Mouse (Mus musculus): ENCODE data around the gene Prpf4. TPM values are rescaled to one million over a fixed set of nuclear protein-coding genes. Genes with fewer than 3 reads are reported as not detected.
A peak's percentile ranks its signal among the peaks of the same experiment; 100 is the strongest.

Gene Prpf4
- polyA plus RNA-seq, 1 experiment from 2014 or later, result 30.1 TPM

GRCm38 (mm10) chr4:62391892-62392291 lies 16.7 kb upstream of the Prpf4 start:
- no peak for ATAC-seq (ENCODE audit: insufficient number of reproducible peaks, insufficient read depth, low FRiP score, low TSS enrichment)
- no peaks in the 10 kb centered on the region for H3K4me1 ChIP-seq
- H3K9ac ChIP-seq, result no peak overlapping the region
- no peaks in the 10 kb centered on the region for H3K27me3 ChIP-seq
- peaks cover 58% of the 10 kb centered on the region for H3K36me3 ChIP-seq
- H3K4me2 ChIP-seq (replicated peaks), result no peak overlapping the region
- H3K9me3 ChIP-seq, result no peaks in the 10 kb centered on the region
- 84% methylated on average over 7 of the region's 7 CpGs for WGBS
- H3K4me3 ChIP-seq, result no peak overlapping the region
- no peak overlapping the region for H3K27ac ChIP-seq

- no peak overlapping the region for H3K4me3 ChIP-seq
- no peaks in the 10 kb centered on the region for H3K9me3 ChIP-seq
- 64% methylated on average over 6 of the region's 6 CpGs for WGBS
- no peak for ATAC-seq (ENCODE audit: insufficient number of reproducible peaks, insufficient read depth, low FRiP score, low TSS enrichment)
- no peaks in the 10 kb centered on the region for H3K27me3 ChIP-seq
- no peak overlapping the region for H3K4me2 ChIP-seq (replicated peaks)
- no peak overlapping the region for H3K27ac ChIP-seq
- H3K9ac ChIP-seq, result no peak overlapping the region
- no peaks in the 10 kb centered on the region for H3K4me1 ChIP-seq
- H3K36me3 ChIP-seq, result peaks cover 62% of the 10 kb centered on the region
Observed at GRCm38 (mm10) chr4:62393459-62393858, 15.1 kb upstream of the Prpf4 start.

GRCm38 (mm10) chr4:62395806-62396205 lies 12.8 kb upstream of the Prpf4 start:
- 79% methylated on average over 1 of the region's 1 CpGs for WGBS
- no peaks in the 10 kb centered on the region for H3K27me3 ChIP-seq
- ATAC-seq (ENCODE audit: insufficient number of reproducible peaks, insufficient read depth, low FRiP score, low TSS enrichment), result no peak
- no peak overlapping the region for H3K4me2 ChIP-seq (replicated peaks)
- H3K36me3 ChIP-seq, result peaks cover 71% of the 10 kb centered on the region
- no peaks in the 10 kb centered on the region for H3K9me3 ChIP-seq
- H3K4me3 ChIP-seq, result no peak overlapping the region
- H3K27ac ChIP-seq, result no peak overlapping the region
- no peaks in the 10 kb centered on the region for H3K4me1 ChIP-seq
- H3K9ac ChIP-seq, result no peak overlapping the region

DNA sequence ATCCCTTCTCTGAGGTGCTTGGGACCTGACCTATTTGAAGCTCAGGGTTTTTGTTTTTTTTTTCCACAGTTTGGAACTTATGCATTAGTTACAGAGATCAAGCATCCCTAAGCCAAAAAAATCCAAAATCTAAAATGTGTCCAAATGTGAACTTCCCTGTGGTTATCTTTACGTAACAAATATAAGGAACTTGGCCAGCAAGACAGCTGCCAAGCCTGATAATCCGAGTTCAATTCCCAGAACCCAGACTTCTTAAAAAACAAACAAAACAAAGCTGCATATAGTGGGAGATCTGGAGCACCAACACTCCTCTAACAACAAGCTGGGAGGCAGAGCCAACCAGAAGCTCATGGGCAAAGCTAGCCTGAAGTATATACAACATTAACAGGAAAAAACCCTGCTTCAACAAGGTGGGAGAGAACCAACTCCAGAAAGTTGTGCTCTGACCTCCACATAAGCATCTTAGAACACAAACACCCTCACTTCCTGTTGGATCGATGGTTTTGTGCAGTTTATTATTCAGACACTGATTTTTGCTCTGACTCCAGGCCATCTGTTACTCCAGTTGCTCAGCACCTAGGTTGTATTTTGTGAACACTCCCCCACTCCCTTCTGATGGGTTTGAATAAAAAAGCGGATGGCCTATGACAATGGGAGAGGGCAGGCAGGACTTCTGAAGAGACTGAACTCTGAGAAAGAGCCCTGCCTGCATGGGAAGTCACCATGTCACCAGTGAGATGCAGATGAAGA lies 10.8 kb upstream of the Prpf4 start:
- no peak overlapping the region for H3K27ac ChIP-seq
- no peak overlapping the region for H3K9ac ChIP-seq
- no peak overlapping the region for H3K4me2 ChIP-seq (replicated peaks)
- 93% methylated on average over 4 of the region's 4 CpGs for WGBS
- no peak for ATAC-seq (ENCODE audit: insufficient number of reproducible peaks, insufficient read depth, low FRiP score, low TSS enrichment)
- no peaks in the 10 kb centered on the region for H3K27me3 ChIP-seq
- no peak overlapping the region for H3K4me3 ChIP-seq
- H3K9me3 ChIP-seq, result no peaks in the 10 kb centered on the region
- H3K36me3 ChIP-seq, result peaks cover 74% of the 10 kb centered on the region
- no peaks in the 10 kb centered on the region for H3K4me1 ChIP-seq

DNA sequence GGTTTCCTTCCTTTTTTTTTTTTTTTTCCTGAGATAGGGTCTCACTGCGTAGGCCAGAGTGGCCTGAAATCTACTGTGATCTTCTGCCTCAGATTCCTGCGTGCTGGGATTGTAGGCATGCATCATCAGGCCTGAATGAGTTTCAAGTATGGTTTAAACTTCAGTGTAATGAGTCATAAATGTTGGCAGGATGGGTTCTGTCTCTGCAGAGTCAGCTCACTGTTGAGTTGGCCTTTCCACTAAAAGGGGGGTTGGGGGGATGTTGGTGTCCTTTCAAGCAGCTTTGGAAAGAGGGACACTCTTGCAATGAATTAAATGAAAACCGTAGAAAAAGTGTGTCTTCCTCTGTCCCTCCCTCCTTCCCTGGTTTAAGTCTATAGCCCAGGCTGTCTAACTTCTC lies 9.6 kb upstream of the Prpf4 start:
- no peak for ATAC-seq (ENCODE audit: insufficient number of reproducible peaks, insufficient read depth, low FRiP score, low TSS enrichment)
- Histone ChIP-seq H3K27ac (no peak overlapping the region), H3K4me3 (no peak overlapping the region), H3K27me3 (no peaks in the 10 kb centered on the region), H3K9me3 (no peaks in the 10 kb centered on the region), H3K36me3 (peaks cover 74% of the 10 kb centered on the region), H3K9ac (no peak overlapping the region), H3K4me1 (no peaks in the 10 kb centered on the region), H3K4me2 (replicated peaks) (no peak overlapping the region)
- WGBS, result 96% methylated on average over 3 of the region's 3 CpGs

- WGBS, result 90% methylated on average over 4 of the region's 4 CpGs
- ATAC-seq (ENCODE audit: insufficient number of reproducible peaks, insufficient read depth, low FRiP score, low TSS enrichment), result no peak
- no peaks in the 10 kb centered on the region for H3K27me3 ChIP-seq
- no peak overlapping the region for H3K27ac ChIP-seq
- H3K9ac ChIP-seq, result no peak overlapping the region
- H3K9me3 ChIP-seq, result no peaks in the 10 kb centered on the region
- H3K4me3 ChIP-seq, result no peak overlapping the region
- peaks cover 26% of the 10 kb centered on the region for H3K4me1 ChIP-seq
- H3K4me2 ChIP-seq (replicated peaks), result no peak overlapping the region; the same call in 1 of the 2 replicates
- H3K36me3 ChIP-seq, result peaks cover 25% of the 10 kb centered on the region
Observed at GRCm38 (mm10) chr4:62406133-62406532, 2.5 kb upstream of the Prpf4 start.

DNA sequence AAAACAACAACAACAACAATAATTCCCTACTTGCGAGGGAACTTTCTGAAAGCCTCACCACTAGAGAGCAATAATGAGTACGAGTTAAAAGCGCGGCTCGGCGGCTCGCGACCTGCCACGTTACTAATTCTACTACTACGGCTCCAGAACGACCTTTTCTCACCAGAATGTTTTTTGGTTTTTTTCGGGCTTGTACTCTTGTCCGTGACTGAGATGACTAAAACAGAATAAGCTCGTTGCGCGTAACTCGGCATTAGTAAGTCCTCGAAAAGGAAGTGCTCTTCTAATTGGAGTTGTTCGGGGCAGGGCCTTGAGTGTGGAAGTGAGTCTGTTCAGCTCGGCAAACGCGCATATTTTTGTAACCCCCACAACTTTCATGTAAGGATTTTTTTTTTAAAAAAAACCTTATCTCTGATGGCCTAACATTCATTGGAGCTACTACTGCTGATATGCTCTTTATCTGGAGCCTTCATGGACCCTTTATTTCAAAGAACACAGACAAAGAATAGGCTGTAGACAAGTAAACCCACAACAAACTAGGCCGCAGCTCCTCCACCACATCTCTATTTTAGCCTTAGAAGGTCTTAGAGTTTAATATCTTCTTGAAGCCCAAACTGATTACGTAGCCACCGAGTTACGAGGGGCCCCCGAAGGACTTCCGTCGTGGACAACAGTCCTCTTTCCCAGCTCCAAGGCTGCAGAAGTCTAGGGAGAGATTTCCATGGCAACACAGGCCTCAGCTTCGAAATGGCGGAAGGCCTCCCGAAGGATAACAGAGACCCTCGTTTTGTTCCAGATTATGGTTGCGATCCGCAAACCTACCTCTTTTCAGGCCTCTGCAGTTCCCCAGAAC lies 641 bp upstream of the Prpf4 start:
- WGBS, result under 1% methylated on average over 35 of the region's 35 CpGs
- Histone ChIP-seq H3K4me2 (replicated peaks) (peak overlapping the region; percentile 51), H3K27ac (peak overlapping the region; percentile 88), H3K36me3 (peaks cover 26% of the 10 kb centered on the region), H3K27me3 (no peaks in the 10 kb centered on the region), H3K9ac (peak overlapping the region; percentile 73), H3K9me3 (no peaks in the 10 kb centered on the region), H3K4me3 (peak overlapping the region; percentile 69), H3K4me1 (peaks cover 26% of the 10 kb centered on the region)
- ATAC-seq (ENCODE audit: insufficient number of reproducible peaks, insufficient read depth, low FRiP score, low TSS enrichment), result peak; percentile 53

- no peaks in the 10 kb centered on the region for H3K27me3 ChIP-seq
- no peaks in the 10 kb centered on the region for H3K9me3 ChIP-seq
- H3K36me3 ChIP-seq, result peaks cover 38% of the 10 kb centered on the region
- H3K4me2 ChIP-seq (replicated peaks), result peak overlapping the region; percentile 82
- ATAC-seq (ENCODE audit: insufficient number of reproducible peaks, insufficient read depth, low FRiP score, low TSS enrichment), result no peak
- 35% methylated on average over 6 of the region's 6 CpGs for WGBS
- H3K4me1 ChIP-seq, result peaks cover 25% of the 10 kb centered on the region
- H3K27ac ChIP-seq, result no peak overlapping the region
- peak overlapping the region; percentile 69 for H3K4me3 ChIP-seq
- H3K9ac ChIP-seq, result peak overlapping the region; percentile 83
Observed at GRCm38 (mm10) chr4:62409615-62410014, 1.0 kb downstream of the Prpf4 start.

GRCm38 (mm10) chr4:62410325-62410724 lies 1.7 kb downstream of the Prpf4 start:
- ATAC-seq (ENCODE audit: insufficient number of reproducible peaks, insufficient read depth, low FRiP score, low TSS enrichment), result no peak
- WGBS, result 85% methylated on average over 2 of the region's 2 CpGs
- Histone ChIP-seq H3K9ac (no peak overlapping the region), H3K36me3 (peaks cover 40% of the 10 kb centered on the region), H3K27me3 (no peaks in the 10 kb centered on the region), H3K9me3 (no peaks in the 10 kb centered on the region), H3K4me1 (peaks cover 21% of the 10 kb centered on the region), H3K4me3 (peak overlapping the region; percentile 69; the same call in 1 of the 2 replicates), H3K27ac (no peak overlapping the region), H3K4me2 (replicated peaks) (peak overlapping the region; percentile 82)

DNA sequence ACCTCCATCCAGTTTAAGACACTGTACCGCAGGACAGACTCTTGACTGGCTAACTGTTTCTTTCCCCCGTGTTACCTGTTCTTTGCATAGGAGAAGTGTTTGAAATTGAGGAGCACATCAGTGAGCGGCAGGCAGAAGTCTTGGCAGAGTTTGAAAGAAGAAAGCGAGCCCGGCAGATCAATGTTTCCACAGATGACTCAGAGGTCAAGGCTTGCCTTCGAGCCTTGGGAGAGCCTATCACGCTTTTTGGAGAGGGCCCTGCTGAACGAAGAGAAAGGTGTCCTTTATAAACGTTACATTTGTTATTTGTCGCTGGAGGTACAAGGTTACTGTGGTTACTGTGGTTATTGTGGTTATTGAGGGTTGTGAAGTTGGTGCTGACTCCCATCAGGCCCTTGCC lies 3.0 kb downstream of the Prpf4 start:
- H3K4me1 ChIP-seq, result peaks cover 16% of the 10 kb centered on the region
- WGBS, result 94% methylated on average over 10 of the region's 10 CpGs

DNA sequence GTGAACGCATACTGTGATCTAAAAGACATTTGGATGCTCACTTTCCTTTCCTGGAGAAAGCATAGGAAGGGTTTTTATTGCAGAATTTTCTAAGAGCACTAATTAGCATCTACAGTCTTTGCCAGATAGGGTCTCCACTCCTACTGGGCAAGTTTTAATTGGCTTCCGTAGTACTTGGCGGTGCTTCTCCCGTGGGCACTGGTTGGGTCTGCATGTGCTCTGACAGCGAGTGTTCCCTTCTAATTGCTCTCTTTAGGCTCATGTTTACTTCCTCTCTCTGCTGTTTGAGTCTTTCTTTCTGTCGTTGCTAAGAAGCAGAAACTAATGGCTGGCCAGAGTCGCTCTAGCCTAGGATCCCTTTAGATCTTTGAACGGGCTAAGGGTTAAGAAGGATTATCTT lies 9.9 kb downstream of the Prpf4 start:
- H3K27me3 ChIP-seq, result no peaks in the 10 kb centered on the region
- no peaks in the 10 kb centered on the region for H3K9me3 ChIP-seq
- no peak for ATAC-seq (ENCODE audit: insufficient number of reproducible peaks, insufficient read depth, low FRiP score, low TSS enrichment)
- H3K36me3 ChIP-seq, result peaks cover 97% of the 10 kb centered on the region
- no peak overlapping the region for H3K4me2 ChIP-seq (replicated peaks)
- 89% methylated on average over 8 of the region's 8 CpGs for WGBS
- H3K27ac ChIP-seq, result no peak overlapping the region
- H3K4me1 ChIP-seq, result no peaks in the 10 kb centered on the region
- no peak overlapping the region for H3K9ac ChIP-seq
- no peak overlapping the region for H3K4me3 ChIP-seq

More for the DNA sequence above, 3.0 kb downstream of the Prpf4 start:
- no peak for ATAC-seq (ENCODE audit: insufficient number of reproducible peaks, insufficient read depth, low FRiP score, low TSS enrichment)
- Histone ChIP-seq H3K27me3 (no peaks in the 10 kb centered on the region), H3K4me2 (replicated peaks) (no peak overlapping the region), H3K4me3 (no peak overlapping the region), H3K9me3 (no peaks in the 10 kb centered on the region), H3K27ac (no peak overlapping the region), H3K9ac (no peak overlapping the region), H3K36me3 (peaks cover 53% of the 10 kb centered on the region)

GRCm38 (mm10) chr4:62419091-62419490 lies 10.5 kb downstream of the Prpf4 start:
- Histone ChIP-seq H3K4me2 (replicated peaks) (no peak overlapping the region), H3K9ac (no peak overlapping the region), H3K27ac (no peak overlapping the region), H3K36me3 (peaks cover 98% of the 10 kb centered on the region), H3K4me3 (no peak overlapping the region), H3K27me3 (no peaks in the 10 kb centered on the region), H3K4me1 (no peaks in the 10 kb centered on the region), H3K9me3 (no peaks in the 10 kb centered on the region)
- ATAC-seq (ENCODE audit: insufficient number of reproducible peaks, insufficient read depth, low FRiP score, low TSS enrichment), result no peak
- 95% methylated on average over 6 of the region's 6 CpGs for WGBS
